Mouse (Mus musculus): ENCODE results near the gene Gm17482. TPM values are rescaled to one million over a fixed set of nuclear protein-coding genes. Genes with fewer than 3 reads are reported as not detected.
A peak's percentile ranks its signal among the peaks of the same experiment; 100 is the strongest.
"Not testable (repeated sequence)": the region's sequence is repeated elsewhere in the genome, so short reads cannot be mapped to it uniquely, and the experiment has no call there.

Gm17482 gene
- polyA plus RNA-seq, 1 experiment from 2014 or later: not detected

DNA sequence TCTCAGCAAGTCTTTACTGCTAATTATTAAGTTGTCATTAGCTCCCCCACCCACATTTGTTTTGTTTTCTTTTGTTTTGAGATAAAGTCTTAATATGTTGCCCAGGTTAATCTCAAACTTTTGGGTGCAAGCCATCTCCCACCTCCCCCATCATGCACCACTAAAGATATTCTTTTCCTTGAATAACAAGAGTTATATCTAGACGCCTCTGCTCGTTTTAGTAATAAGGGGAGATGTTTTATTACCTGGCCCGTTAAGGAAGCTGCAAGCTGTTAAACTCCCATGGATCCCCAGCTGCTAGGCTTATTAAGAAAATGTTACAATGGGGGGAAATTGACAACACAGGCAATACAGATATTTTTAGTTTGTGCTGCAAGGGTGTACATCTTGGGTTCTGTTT is 3.4 kb downstream of the Gm17482 start:
- no peak overlapping the region for H3K4me3 ChIP-seq
- H3K27ac ChIP-seq: no peak overlapping the region
- no peaks in the 10 kb centered on the region for H3K27me3 ChIP-seq
- no peak for ATAC-seq
- H3K36me3 ChIP-seq (ENCODE audit: poor library complexity, severe bottlenecking): no peaks in the 10 kb centered on the region
- no peaks in the 10 kb centered on the region for H3K9me3 ChIP-seq (replicated peaks)
- H3K9ac ChIP-seq: no peak overlapping the region
- WGBS: 75% methylated on average over 3 of the region's 3 CpGs
- no peaks in the 10 kb centered on the region for H3K4me1 ChIP-seq
- no peak overlapping the region for H3K4me2 ChIP-seq

GRCm38 (mm10) chr6:115231836-115232235 is 4.7 kb downstream of the Gm17482 start:
- no peaks in the 10 kb centered on the region for H3K27me3 ChIP-seq
- H3K9me3 ChIP-seq (replicated peaks): no peaks in the 10 kb centered on the region
- H3K4me3 ChIP-seq: no peak overlapping the region
- no peaks in the 10 kb centered on the region for H3K4me1 ChIP-seq
- WGBS: 86% methylated on average over 4 of the region's 4 CpGs
- no peak for ATAC-seq
- H3K4me2 ChIP-seq: no peak overlapping the region
- H3K27ac ChIP-seq: no peak overlapping the region
- H3K36me3 ChIP-seq (ENCODE audit: poor library complexity, severe bottlenecking): no peaks in the 10 kb centered on the region
- H3K9ac ChIP-seq: no peak overlapping the region

DNA sequence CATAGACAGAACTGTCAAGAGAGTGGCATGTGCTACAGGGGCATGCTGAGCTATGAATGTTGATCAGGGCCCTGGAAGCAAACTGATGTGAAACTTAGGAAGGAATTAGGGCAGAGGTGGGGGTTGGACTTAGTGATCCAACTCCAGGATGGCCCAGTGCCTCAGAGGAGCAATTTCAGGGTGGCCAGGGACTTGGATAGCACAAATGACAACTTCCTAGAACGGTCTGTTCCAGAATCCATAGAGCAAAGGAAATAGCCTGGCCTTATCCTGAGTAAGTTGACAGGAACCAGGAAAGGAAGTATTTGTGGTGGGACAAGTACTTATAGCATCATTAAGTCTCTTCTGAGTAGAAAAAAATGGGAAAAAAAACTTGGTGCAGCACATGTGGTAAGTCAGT is 5.4 kb downstream of the Gm17482 start:
- ATAC-seq: no peak
- no peaks in the 10 kb centered on the region for H3K36me3 ChIP-seq (ENCODE audit: poor library complexity, severe bottlenecking)
- WGBS: 77% methylated on average over 1 of the region's 1 CpGs
- no peaks in the 10 kb centered on the region for H3K9me3 ChIP-seq (replicated peaks)
- no peaks in the 10 kb centered on the region for H3K27me3 ChIP-seq
- no peak overlapping the region for H3K27ac ChIP-seq
- H3K4me2 ChIP-seq: no peak overlapping the region
- H3K4me1 ChIP-seq: no peaks in the 10 kb centered on the region
- no peak overlapping the region for H3K4me3 ChIP-seq
- no peak overlapping the region for H3K9ac ChIP-seq

GRCm38 (mm10) chr6:115238031-115239027 is 11.2 kb downstream of the Gm17482 start:
- no peaks in the 10 kb centered on the region for H3K9me3 ChIP-seq (replicated peaks)
- H3K27me3 ChIP-seq: no peaks in the 10 kb centered on the region
- H3K4me1 ChIP-seq: no peaks in the 10 kb centered on the region; the same call in 1 of the 2 replicates
- 89% methylated on average over 9 of the region's 9 CpGs for WGBS
- H3K27ac ChIP-seq: no peak overlapping the region
- no peak for ATAC-seq
- H3K36me3 ChIP-seq (ENCODE audit: poor library complexity, severe bottlenecking): no peaks in the 10 kb centered on the region
- H3K4me2 ChIP-seq: no peak overlapping the region
- H3K4me3 ChIP-seq: no peak overlapping the region
- no peak overlapping the region for H3K9ac ChIP-seq

- no peaks in the 10 kb centered on the region for H3K9me3 ChIP-seq (replicated peaks)
- no peak overlapping the region for H3K9ac ChIP-seq
- H3K27ac ChIP-seq: no peak overlapping the region
- no peaks in the 10 kb centered on the region; the same call in 1 of the 2 replicates for H3K4me1 ChIP-seq
- H3K4me2 ChIP-seq: no peak overlapping the region
- no peaks in the 10 kb centered on the region for H3K27me3 ChIP-seq
- no peaks in the 10 kb centered on the region for H3K36me3 ChIP-seq (ENCODE audit: poor library complexity, severe bottlenecking)
- ATAC-seq: no peak
- 85% methylated on average over 7 of the region's 7 CpGs for WGBS
- H3K4me3 ChIP-seq: no peak overlapping the region
These were observed 12.2 kb downstream of the Gm17482 start for GRCm38 (mm10) chr6:115239335-115239734.

DNA sequence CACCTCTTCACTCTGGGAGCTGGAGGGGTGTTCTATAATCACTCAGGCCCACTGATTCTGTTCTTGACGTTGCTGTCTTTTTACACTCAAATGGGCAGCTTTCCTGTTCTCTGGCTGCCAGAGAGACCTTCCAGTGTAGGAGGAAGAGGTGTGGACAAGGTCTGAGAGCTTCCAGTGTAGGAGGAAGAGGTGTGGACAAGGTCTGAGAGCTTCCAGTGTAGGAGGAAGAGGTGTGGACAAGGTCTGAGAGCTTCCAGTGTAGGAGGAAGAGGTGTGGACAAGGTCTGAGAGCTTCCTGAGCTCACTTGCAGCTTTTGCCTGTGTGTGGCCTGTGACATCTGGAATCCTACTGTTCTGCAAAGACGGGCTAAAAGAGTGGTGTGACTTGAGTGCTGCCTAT is 13.3 kb downstream of the Gm17482 start:
- not testable (repeated sequence) for H3K4me3 ChIP-seq; H3K4me1 ChIP-seq; H3K9me3 ChIP-seq (replicated peaks); ATAC-seq; H3K36me3 ChIP-seq (ENCODE audit: poor library complexity, severe bottlenecking); H3K27ac ChIP-seq; H3K4me2 ChIP-seq; H3K27me3 ChIP-seq; H3K9ac ChIP-seq
- 61% methylated on average over 2 of the region's 2 CpGs for WGBS

DNA sequence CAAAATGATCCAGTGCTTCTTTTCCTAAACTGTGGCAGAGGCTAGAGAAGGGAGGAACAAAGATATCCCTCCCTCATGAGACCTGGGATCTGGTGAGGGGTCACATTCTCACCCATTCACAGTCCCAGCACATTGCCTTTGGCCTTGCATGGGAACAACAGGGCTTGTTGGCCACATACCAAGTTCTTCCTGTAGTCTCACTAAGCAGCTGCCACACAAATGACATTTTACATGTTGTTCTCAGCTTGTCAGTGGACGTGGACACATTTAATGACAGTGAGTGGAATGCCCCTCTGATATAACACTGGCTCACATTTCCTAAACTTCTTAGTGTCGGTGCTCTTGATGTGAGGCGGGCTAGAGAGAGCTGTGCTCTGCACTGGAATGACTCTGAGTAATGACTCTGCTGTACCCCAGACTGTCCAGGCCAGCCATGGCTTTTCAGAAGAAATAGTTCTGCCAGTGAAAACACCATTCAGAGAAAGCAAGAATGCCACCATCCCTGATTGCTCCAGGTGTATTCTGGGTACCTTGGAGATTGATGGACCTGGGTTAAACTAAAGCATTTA is 14.1 kb downstream of the Gm17482 start:
- WGBS: 66% methylated on average over 3 of the region's 3 CpGs
- ATAC-seq: no peak
- H3K27ac ChIP-seq: no peak overlapping the region

DNA sequence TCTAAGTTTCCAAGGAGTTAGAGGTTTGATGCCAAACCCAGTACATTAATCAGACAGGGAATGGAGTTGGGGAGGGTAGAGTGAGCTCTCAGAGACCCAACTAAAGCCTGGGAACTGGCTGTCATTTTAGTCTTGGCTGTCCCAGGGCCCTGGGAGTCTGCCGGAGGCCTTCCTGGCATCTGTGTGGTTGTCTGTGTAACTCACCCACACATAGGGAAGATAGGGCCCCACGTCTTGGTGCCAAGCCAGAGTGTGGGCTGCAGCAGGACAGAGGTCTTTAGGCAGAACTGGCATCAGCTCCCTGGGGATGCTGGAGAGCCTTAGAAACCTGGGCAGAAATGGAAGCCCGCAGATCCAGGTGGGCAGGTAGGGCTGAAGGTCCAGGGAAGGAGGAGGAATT is 14.8 kb downstream of the Gm17482 start:
- no peaks in the 10 kb centered on the region; the same call in 1 of the 2 replicates for H3K4me1 ChIP-seq
- H3K9ac ChIP-seq: no peak overlapping the region
- no peaks in the 10 kb centered on the region for H3K27me3 ChIP-seq
- ATAC-seq: no peak
- H3K4me3 ChIP-seq: no peak overlapping the region
- 0 out of 2 replicates have a peak, but pooled peaks cover 5% of the 10 kb centered on the region for H3K36me3 ChIP-seq (ENCODE audit: poor library complexity, severe bottlenecking)
- no peak overlapping the region for H3K4me2 ChIP-seq
- H3K27ac ChIP-seq: no peak overlapping the region
- H3K9me3 ChIP-seq (replicated peaks): no peaks in the 10 kb centered on the region
- WGBS: 81% methylated on average over 3 of the region's 3 CpGs

More for the DNA sequence above, 14.1 kb downstream of the Gm17482 start:
- Histone ChIP-seq H3K4me3 (no peak overlapping the region), H3K36me3 (ENCODE audit: poor library complexity, severe bottlenecking) (0 out of 2 replicates have a peak, but pooled peaks cover 3% of the 10 kb centered on the region), H3K9ac (no peak overlapping the region), H3K27me3 (no peaks in the 10 kb centered on the region), H3K4me1 (no peaks in the 10 kb centered on the region; the same call in 1 of the 2 replicates), H3K9me3 (replicated peaks) (no peaks in the 10 kb centered on the region), H3K4me2 (no peak overlapping the region)

GRCm38 (mm10) chr6:115244222-115244621 is 17.1 kb downstream of the Gm17482 start:
- no peak overlapping the region for H3K4me2 ChIP-seq
- no peaks in the 10 kb centered on the region; the same call in 1 of the 2 replicates for H3K4me1 ChIP-seq
- no peak overlapping the region for H3K27ac ChIP-seq
- H3K27me3 ChIP-seq: no peaks in the 10 kb centered on the region
- WGBS: 79% methylated on average over 2 of the region's 2 CpGs
- no peak for ATAC-seq
- no peak overlapping the region for H3K4me3 ChIP-seq
- no peaks in the 10 kb centered on the region for H3K9me3 ChIP-seq (replicated peaks)
- 0 out of 2 replicates have a peak, but pooled peaks cover 5% of the 10 kb centered on the region for H3K36me3 ChIP-seq (ENCODE audit: poor library complexity, severe bottlenecking)
- H3K9ac ChIP-seq: no peak overlapping the region

- H3K27me3 ChIP-seq: no peaks in the 10 kb centered on the region
- no peak overlapping the region for H3K27ac ChIP-seq
- 0 out of 2 replicates have a peak, but pooled peaks cover 5% of the 10 kb centered on the region for H3K36me3 ChIP-seq (ENCODE audit: poor library complexity, severe bottlenecking)
- H3K9me3 ChIP-seq (replicated peaks): no peaks in the 10 kb centered on the region
- H3K4me1 ChIP-seq: no peaks in the 10 kb centered on the region; the same call in 1 of the 2 replicates
- 97% methylated on average over 3 of the region's 3 CpGs for WGBS
- no peak overlapping the region for H3K4me2 ChIP-seq
- H3K9ac ChIP-seq: no peak overlapping the region
- no peak overlapping the region for H3K4me3 ChIP-seq
- ATAC-seq: no peak
These were observed 18.4 kb downstream of the Gm17482 start for GRCm38 (mm10) chr6:115245500-115246058.

GRCm38 (mm10) chr6:115251531-115251985 is 24.4 kb downstream of the Gm17482 start:
- Histone ChIP-seq H3K4me1 (peaks cover 14% of the 10 kb centered on the region), H3K4me3 (no peak overlapping the region), H3K9ac (peak overlapping the region; percentile 50), H3K36me3 (ENCODE audit: poor library complexity, severe bottlenecking) (no peaks in the 10 kb centered on the region), H3K27ac (no peak overlapping the region), H3K4me2 (peak overlapping the region; percentile 44), H3K27me3 (no peaks in the 10 kb centered on the region), H3K9me3 (replicated peaks) (no peaks in the 10 kb centered on the region)
- WGBS: 7% methylated on average over 13 of the region's 13 CpGs
- ATAC-seq: 0 out of 2 replicates have a peak, but pooled peaks have one; percentile 36

All from forebrain, embryonic 13.5 days (tissue).